Mouse (Mus musculus): ENCODE results near the gene Midn. TPM values are rescaled to one million over a fixed set of nuclear protein-coding genes. Genes with fewer than 3 reads are reported as not detected.

Midn gene
- total and polyA plus RNA-seq, 3 experiments = 8.1 to 26.7 TPM; not detected in 1

DNA sequence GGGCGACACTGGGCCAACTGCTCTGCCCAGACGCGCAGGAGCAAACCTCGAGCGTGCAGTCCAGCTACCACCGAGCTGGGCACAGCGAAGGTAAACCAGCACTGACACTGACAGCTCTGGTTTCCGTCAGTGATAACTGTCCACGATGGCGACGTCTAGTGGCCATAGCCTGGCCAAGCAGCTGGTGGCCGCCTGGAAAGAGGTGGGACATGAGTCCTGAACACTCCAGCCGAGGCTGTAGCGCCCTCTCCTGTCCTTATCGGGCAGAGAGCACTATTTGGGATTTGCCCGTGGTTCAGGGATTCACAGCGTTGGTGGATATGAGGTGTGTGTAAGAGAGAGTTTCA lies 16.9 kb downstream of the Midn start:
- TF ChIP-seq RAD21 (IDR thresholded peaks at IDR 0.05; ENCODE audit: low read depth, low read length) (peak; percentile 97), ZNF384 (IDR thresholded peaks at IDR 0.05; ENCODE audit: low read depth, low read length) (peak; percentile 67), CTCF (IDR thresholded peaks at IDR 0.05 in 2 of 3, conservative IDR thresholded peaks at IDR 0.05 in 1 of 3; ENCODE audit: control insufficient read depth in 1 of 3, insufficient read depth in 1 of 3, low read depth in 2 of 3, low read length in 3 of 3, poor library complexity in 1 of 3, severe bottlenecking in 1 of 3) (peak in 2 of 3 experiments; percentile 98 to 100; a peak in 5 of 6 replicates), ZC3H11A (IDR thresholded peaks at IDR 0.05; ENCODE audit: low read depth, low read length) (peak; percentile 91), USF2 (IDR thresholded peaks at IDR 0.05; ENCODE audit: borderline replicate concordance in 1 of 2, insufficient read depth in 1 of 2, low read depth in 1 of 2, low read length in 2 of 2) (no peak), KAT2A (conservative IDR thresholded peaks at IDR 0.05; ENCODE audit: low read depth, low read length) (no peak; the same call in 1 of the 2 replicates), CHD2 (IDR thresholded peaks at IDR 0.05; ENCODE audit: low read length) (no peak), POLR2A (IDR thresholded peaks at IDR 0.05; ENCODE audit: control insufficient read depth in 1 of 2, insufficient read depth in 1 of 2, low read depth in 1 of 2, low read length in 2 of 2, poor library complexity in 1 of 2) (peak in 1 of 2 experiments; percentile 13; a peak in 2 of 4 replicates), NRF1 (IDR thresholded peaks at IDR 0.05; ENCODE audit: insufficient read depth, low read depth, low read length, poor library complexity, severe bottlenecking) (0 out of 2 replicates have a peak, but pooled peaks have one; percentile 17), MAZ (IDR thresholded peaks at IDR 0.05; ENCODE audit: low read depth, low read length) (peak; percentile 31; the same call in 1 of the 2 replicates), ETS1 (IDR thresholded peaks at IDR 0.05; ENCODE audit: low read depth, low read length) (peak; percentile 64; the same call in 1 of the 2 replicates), MYC (IDR thresholded peaks at IDR 0.05; ENCODE audit: low read depth, low read length) (peak; percentile 79), ELF1 (IDR thresholded peaks at IDR 0.05; ENCODE audit: low read depth, low read length) (peak; percentile 36; the same call in 1 of the 2 replicates), BHLHE40 (IDR thresholded peaks at IDR 0.05; ENCODE audit: borderline replicate concordance, low read depth, low read length) (0 out of 2 replicates have a peak, but pooled peaks have one; percentile 61), HCFC1 (IDR thresholded peaks at IDR 0.05; ENCODE audit: low read depth, low read length) (peak; percentile 63), MXI1 (IDR thresholded peaks at IDR 0.05; ENCODE audit: low read depth, low read length) (peak; percentile 93), MAX (IDR thresholded peaks at IDR 0.05; ENCODE audit: low read length) (peak; percentile 54; the same call in 1 of the 2 replicates), POLR2AphosphoS2 (IDR thresholded peaks at IDR 0.05; ENCODE audit: low read length) (no peak), RCOR1 (IDR thresholded peaks at IDR 0.05; ENCODE audit: low read depth, low read length) (0 out of 2 replicates have a peak, but pooled peaks have one; percentile 30), MYB (IDR thresholded peaks at IDR 0.05; ENCODE audit: low read depth, low read length) (no peak), SIN3A (IDR thresholded peaks at IDR 0.05; ENCODE audit: low read length) (peak; percentile 95), UBTF (IDR thresholded peaks at IDR 0.05; ENCODE audit: borderline replicate concordance, insufficient read depth, low read depth, low read length) (no peak), MAFK (IDR thresholded peaks at IDR 0.05; ENCODE audit: borderline replicate concordance, low read depth, low read length) (no peak), JUND (IDR thresholded peaks at IDR 0.05; ENCODE audit: low read depth, low read length) (no peak), SMC3 (IDR thresholded peaks at IDR 0.05; ENCODE audit: low read depth, low read length) (peak; percentile 96), TCF12 (IDR thresholded peaks at IDR 0.05; ENCODE audit: low read depth, low read length) (peak; percentile 50), CHD1 (IDR thresholded peaks at IDR 0.05; ENCODE audit: low read depth, low read length) (no peak), EP300 (IDR thresholded peaks at IDR 0.05; ENCODE audit: low read depth in 1 of 2, low read length in 2 of 2) (peak in 1 of 2 experiments; percentile 33; a peak in 1 of 4 replicates)
- Histone ChIP-seq H3K4me1 (ENCODE audit: control insufficient read depth in 1 of 2, insufficient read depth in 2 of 2, low read length in 2 of 2) (peaks cover 4 to 29% of the 10 kb centered on the region in 2 experiments), H3K36me3 (ENCODE audit: control insufficient read depth in 1 of 2, insufficient read depth in 2 of 2, low read length in 2 of 2) (peaks cover 0 to 12% of the 10 kb centered on the region in 2 experiments; a peak in 2 of 4 replicates), H3K79me2 (ENCODE audit: control insufficient read depth, insufficient read depth, low read length, poor library complexity) (peaks cover 8% of the 10 kb centered on the region; the same call in 1 of the 2 replicates), H3K27me3 (ENCODE audit: control insufficient read depth in 1 of 2, insufficient read depth in 2 of 2, low read length in 2 of 2) (no peaks in the 10 kb centered on the region), H3K4me3 (ENCODE audit: control insufficient read depth in 1 of 2, insufficient read depth in 1 of 2, low read depth in 2 of 2, low read length in 2 of 2) (peak overlapping the region; percentile 52 to 57), H3K27ac (ENCODE audit: control insufficient read depth, low read depth, low read length) (peak overlapping the region; percentile 79), H3K9me3 (replicated peaks; ENCODE audit: insufficient read depth, low read length) (no peaks in the 10 kb centered on the region), H3K9ac (ENCODE audit: control insufficient read depth, low read depth, low read length, poor library complexity, severe bottlenecking) (peak overlapping the region; percentile 66)
- peak; percentile 94 for DNase-seq (ENCODE audit: low read depth, low spot score)

Measured in MEL (cell line).